Mouse (Mus musculus): ENCODE results near the gene Mgst2.

Mgst2 gene

GRCm38 (mm10) chr3:51701281-51701751 is 41.2 kb downstream of the Mgst2 start:
- peak; percentile 77 for DNase-seq (ENCODE audit: low read depth, low spot score)

GRCm38 (mm10) chr3:51701950-51702349 is 41.8 kb downstream of the Mgst2 start:
- peak; percentile 36 for DNase-seq (ENCODE audit: low read depth, low spot score)

- DNase-seq (ENCODE audit: low read depth, low spot score) = no peak
Measured at GRCm38 (mm10) chr3:51702701-51703286, 42.6 kb downstream of the Mgst2 start.

- no peak for DNase-seq (ENCODE audit: low read depth, low spot score)
Measured at GRCm38 (mm10) chr3:51703478-51703877, 43.3 kb downstream of the Mgst2 start.

- no peak for DNase-seq (ENCODE audit: low read depth, low spot score)
Measured at GRCm38 (mm10) chr3:51705220-51705619, 45.1 kb downstream of the Mgst2 start.

- no peak for DNase-seq (ENCODE audit: low read depth, low spot score)
Measured at GRCm38 (mm10) chr3:51708375-51708745, 48.2 kb downstream of the Mgst2 start.

- DNase-seq (ENCODE audit: low read depth, low spot score) = peak; percentile 51
Measured at GRCm38 (mm10) chr3:51708746-51709411, 48.7 kb downstream of the Mgst2 start.

- DNase-seq (ENCODE audit: low read depth, low spot score) = no peak
Measured at GRCm38 (mm10) chr3:51712382-51712781, 52.2 kb downstream of the Mgst2 start.

GRCm38 (mm10) chr3:51713233-51713632 is 53.1 kb downstream of the Mgst2 start:
- no peak for DNase-seq (ENCODE audit: low read depth, low spot score)

- DNase-seq (ENCODE audit: low read depth, low spot score) = no peak
Measured at GRCm38 (mm10) chr3:51714469-51714868, 54.3 kb downstream of the Mgst2 start.

GRCm38 (mm10) chr3:51717455-51717854 is 57.3 kb downstream of the Mgst2 start:
- DNase-seq (ENCODE audit: low read depth, low spot score) = no peak

GRCm38 (mm10) chr3:51717909-51718308 is 57.7 kb downstream of the Mgst2 start:
- DNase-seq (ENCODE audit: low read depth, low spot score) = no peak

- no peak for DNase-seq (ENCODE audit: low read depth, low spot score)
Measured at GRCm38 (mm10) chr3:51719373-51719772, 59.2 kb downstream of the Mgst2 start.

GRCm38 (mm10) chr3:51719982-51720381 is 59.8 kb downstream of the Mgst2 start:
- DNase-seq (ENCODE audit: low read depth, low spot score) = no peak

- DNase-seq (ENCODE audit: low read depth, low spot score) = no peak
Measured at GRCm38 (mm10) chr3:51726257-51726656, 66.1 kb downstream of the Mgst2 start.

GRCm38 (mm10) chr3:51727487-51727886 is 67.3 kb downstream of the Mgst2 start:
- no peak for DNase-seq (ENCODE audit: low read depth, low spot score)

- no peak for DNase-seq (ENCODE audit: low read depth, low spot score)
Measured at GRCm38 (mm10) chr3:51727968-51728367, 67.8 kb downstream of the Mgst2 start.

- no peak for DNase-seq (ENCODE audit: low read depth, low spot score)
Measured at GRCm38 (mm10) chr3:51728456-51728855, 68.3 kb downstream of the Mgst2 start.

GRCm38 (mm10) chr3:51729109-51729918 is 69.2 kb downstream of the Mgst2 start:
- DNase-seq (ENCODE audit: low read depth, low spot score) = no peak

GRCm38 (mm10) chr3:51730662-51731061 is 70.5 kb downstream of the Mgst2 start:
- DNase-seq (ENCODE audit: low read depth, low spot score) = no peak

- no peak for DNase-seq (ENCODE audit: low read depth, low spot score)
Measured at GRCm38 (mm10) chr3:51731949-51732636, 71.9 kb downstream of the Mgst2 start.
